Mouse (Mus musculus) gastrocnemius, postnatal 36 days (tissue): ENCODE measurements at regions not wholly inside any gene's neighbourhood (a gene's known extent, or its start where the extent isn't known, plus 50 kb on each side); places are given as distances from the start of the nearest gene placed in this dataset.

Experiments used
- DNase-seq, 2 experiments: peaks; one replicate each; pipeline ENCODE4 v3.0.0; 2022
- intact Hi-C: fragments of 180-260 bp; cut with DNase I; formaldehyde crosslinking; loops from one replicate; pipeline ENCODE4 v1.15.1; 2025

- intact Hi-C loops: no loop called here
- no peak for DNase-seq
Measured at GRCm38 (mm10) chr13:59238696-59239095, 346.3 kb downstream of the Agtpbp1 start.

GRCm38 (mm10) chr13:59235836-59236235 is 349.2 kb downstream of the Agtpbp1 start:
- intact Hi-C loops: no loop called here
- no peak for DNase-seq

GRCm38 (mm10) chr13:59229111-59229541 is 355.9 kb downstream of the Agtpbp1 start:
- intact Hi-C loops: no loop called here
- no peak for DNase-seq

GRCm38 (mm10) chr13:59228059-59228830 is 356.8 kb downstream of the Agtpbp1 start:
- peak; percentile 43 to 45 for DNase-seq
- intact Hi-C loops: no loop called here

GRCm38 (mm10) chr13:59227523-59228058 is 357.4 kb downstream of the Agtpbp1 start:
- intact Hi-C loops: no loop called here
- DNase-seq: no peak

GRCm38 (mm10) chr13:59220587-59220986 is 364.4 kb downstream of the Agtpbp1 start:
- DNase-seq: no peak
- intact Hi-C loops: no loop called here

- DNase-seq: no peak
- intact Hi-C loops: no loop called here
Measured at GRCm38 (mm10) chr13:59220156-59220555, 364.9 kb downstream of the Agtpbp1 start.

GRCm38 (mm10) chr13:59216686-59217298 is 368.2 kb downstream of the Agtpbp1 start:
- intact Hi-C loops: no loop called here
- DNase-seq: no peak

- DNase-seq: no peak
- intact Hi-C loops: no loop called here
Measured at GRCm38 (mm10) chr13:59212296-59212701, 372.7 kb downstream of the Agtpbp1 start.

GRCm38 (mm10) chr13:59210828-59211227 is 374.2 kb downstream of the Agtpbp1 start:
- intact Hi-C loops: no loop called here
- DNase-seq: no peak

- intact Hi-C loops: no loop called here
- DNase-seq: no peak
Measured at GRCm38 (mm10) chr13:59206186-59206585, 378.8 kb downstream of the Agtpbp1 start.

- intact Hi-C loops: no loop called here
- DNase-seq: no peak
Measured at GRCm38 (mm10) chr13:59204506-59204905, 380.5 kb downstream of the Agtpbp1 start.

GRCm38 (mm10) chr13:59196311-59196710 is 388.7 kb downstream of the Agtpbp1 start:
- DNase-seq: peak in 1 of 2 experiments; percentile 31
- intact Hi-C loops: no loop called here

- no peak for DNase-seq
- intact Hi-C loops: no loop called here
Measured at GRCm38 (mm10) chr13:59188431-59188830, 382.1 kb downstream of the Ntrk2 start.
